Mouse (Mus musculus): ENCODE results near the gene Glt28d2. TPM values are rescaled to one million over a fixed set of nuclear protein-coding genes. Genes with fewer than 3 reads are reported as not detected.
"Not testable (repeated sequence)": the region's sequence is repeated elsewhere in the genome, so short reads cannot be mapped to it uniquely, and the experiment has no call there.

The Glt28d2 gene
- total and polyA plus RNA-seq, 3 experiments, result 1.9 to 8.5 (median 6.3) TPM

GRCm38 (mm10) chr3:85928140-85928611 is 40.9 kb upstream of the Glt28d2 start:
- Histone ChIP-seq H3K4me3 (no peak overlapping the region), H3K79me2 (replicated peaks; ENCODE audit: control insufficient read depth, insufficient read depth, low read length) (no peaks in the 10 kb centered on the region), H3K9ac (ENCODE audit: low read depth, low read length) (no peak overlapping the region), H3K27ac (no peak overlapping the region), H3K4me1 (ENCODE audit: control insufficient read depth, insufficient read depth, low read length) (peaks cover 1% of the 10 kb centered on the region), H3K36me3 (ENCODE audit: control insufficient read depth, insufficient read depth, low read length) (no peaks in the 10 kb centered on the region), H3K27me3 (ENCODE audit: control insufficient read depth, insufficient read depth, low read length) (no peaks in the 10 kb centered on the region)
- peak; percentile 18 to 20 for DNase-seq
- TF ChIP-seq CTCF (IDR thresholded peaks at IDR 0.05), result no peak
- TF ChIP-seq EP300 (IDR thresholded peaks at IDR 0.05; ENCODE audit: insufficient read depth, low read depth, low read length), result no peak
- TF ChIP-seq POLR2A (IDR thresholded peaks at IDR 0.05; ENCODE audit: insufficient read depth, low read depth, low read length), result no peak
- intact Hi-C loops (cut with DNase I), result loop anchor here (5.0 kb wide), 2 partner anchors 189 to 1006 kb away; no protein-coding TSS in a partner anchor
- WGBS, result 38% methylated on average over 5 of the region's 5 CpGs

DNA sequence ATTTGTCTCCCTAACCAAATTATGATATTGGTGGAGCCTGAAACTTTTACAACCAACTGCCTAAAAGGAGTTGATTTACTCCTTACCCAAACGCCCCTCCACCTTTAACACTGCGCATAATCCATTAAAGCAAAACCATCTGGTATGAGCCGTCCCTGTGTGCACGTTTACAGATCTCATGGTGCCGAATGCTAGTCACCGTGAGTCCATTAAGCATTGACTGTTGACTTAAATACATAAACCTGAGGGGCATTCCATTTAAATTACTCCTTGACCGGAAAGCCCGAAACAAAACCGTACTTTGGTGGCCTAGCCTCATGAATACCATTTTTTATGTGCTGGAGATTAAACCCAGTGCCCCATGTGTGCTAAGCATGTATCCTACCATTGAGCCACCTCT is 40.0 kb upstream of the Glt28d2 start:
- H3K9ac ChIP-seq (ENCODE audit: low read depth, low read length), result no peak overlapping the region
- no peak overlapping the region for H3K27ac ChIP-seq
- DNase-seq, result no peak
- no peaks in the 10 kb centered on the region for H3K27me3 ChIP-seq (ENCODE audit: control insufficient read depth, insufficient read depth, low read length)
- TF ChIP-seq POLR2A (IDR thresholded peaks at IDR 0.05; ENCODE audit: insufficient read depth, low read depth, low read length) (no peak), CTCF (IDR thresholded peaks at IDR 0.05) (no peak)
- peaks cover 1% of the 10 kb centered on the region for H3K4me1 ChIP-seq (ENCODE audit: control insufficient read depth, insufficient read depth, low read length)
- WGBS, result 96% methylated on average over 9 of the region's 9 CpGs
- H3K4me3 ChIP-seq, result no peak overlapping the region
- intact Hi-C loops (cut with DNase I), result loop anchor here (5.0 kb wide), 2 partner anchors 190 to 1005 kb away; no protein-coding TSS in a partner anchor
- no peaks in the 10 kb centered on the region for H3K79me2 ChIP-seq (replicated peaks; ENCODE audit: control insufficient read depth, insufficient read depth, low read length)
- no peaks in the 10 kb centered on the region for H3K36me3 ChIP-seq (ENCODE audit: control insufficient read depth, insufficient read depth, low read length)

GRCm38 (mm10) chr3:85923954-85924945 is 36.9 kb upstream of the Glt28d2 start:
- no peaks in the 10 kb centered on the region; the same call in 1 of the 2 replicates for H3K4me1 ChIP-seq (ENCODE audit: control insufficient read depth, insufficient read depth, low read length)
- 37% methylated on average over 18 of the region's 18 CpGs for WGBS
- H3K27ac ChIP-seq, result no peak overlapping the region
- no peak overlapping the region for H3K4me3 ChIP-seq
- no peak for TF ChIP-seq POLR2A (IDR thresholded peaks at IDR 0.05; ENCODE audit: insufficient read depth, low read depth, low read length)
- TF ChIP-seq EP300 (IDR thresholded peaks at IDR 0.05; ENCODE audit: insufficient read depth, low read depth, low read length), result peak; percentile 74; the same call in 1 of the 2 replicates
- peak; percentile 70 to 87 for DNase-seq
- H3K79me2 ChIP-seq (replicated peaks; ENCODE audit: control insufficient read depth, insufficient read depth, low read length), result no peaks in the 10 kb centered on the region
- intact Hi-C loops (cut with DNase I), result loop anchor here (2.0 to 5.0 kb wide), 3 partner anchors 103 to 352 kb away; partner anchors contain the start of gene Gatb
- no peaks in the 10 kb centered on the region for H3K27me3 ChIP-seq (ENCODE audit: control insufficient read depth, insufficient read depth, low read length)
- H3K9ac ChIP-seq (ENCODE audit: low read depth, low read length), result no peak overlapping the region
- H3K36me3 ChIP-seq (ENCODE audit: control insufficient read depth, insufficient read depth, low read length), result no peaks in the 10 kb centered on the region

DNA sequence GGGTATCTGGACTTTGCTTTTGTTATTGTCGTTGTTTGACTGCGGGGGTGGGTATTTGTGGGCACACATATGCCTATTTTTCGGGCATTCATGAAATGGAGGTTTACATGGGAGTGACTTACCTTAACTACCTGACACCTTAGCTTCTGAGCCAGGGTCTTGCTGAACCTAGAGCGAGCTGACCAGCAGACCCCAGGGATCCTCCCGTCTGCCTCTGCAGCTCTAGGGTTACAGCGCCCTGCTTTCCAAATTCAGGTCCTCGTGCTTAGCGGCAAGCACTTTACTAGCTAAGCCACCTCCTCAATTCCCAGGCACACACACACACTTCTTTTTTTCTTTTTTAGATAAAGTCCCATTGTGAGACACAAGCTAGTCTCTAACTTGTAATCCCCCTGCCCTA is 36.0 kb upstream of the Glt28d2 start:
- WGBS, result 83% methylated on average over 8 of the region's 8 CpGs
- Histone ChIP-seq H3K4me1 (ENCODE audit: control insufficient read depth, insufficient read depth, low read length) (no peaks in the 10 kb centered on the region; the same call in 1 of the 2 replicates), H3K79me2 (replicated peaks; ENCODE audit: control insufficient read depth, insufficient read depth, low read length) (no peaks in the 10 kb centered on the region), H3K36me3 (ENCODE audit: control insufficient read depth, insufficient read depth, low read length) (no peaks in the 10 kb centered on the region), H3K27me3 (ENCODE audit: control insufficient read depth, insufficient read depth, low read length) (no peaks in the 10 kb centered on the region), H3K4me3 (no peak overlapping the region), H3K9ac (ENCODE audit: low read depth, low read length) (no peak overlapping the region), H3K27ac (no peak overlapping the region)
- TF ChIP-seq POLR2A (IDR thresholded peaks at IDR 0.05; ENCODE audit: insufficient read depth, low read depth, low read length), result no peak
- no peak for DNase-seq
- intact Hi-C loops (cut with DNase I), result loop anchor here (5.0 kb wide), 2 partner anchors 104 to 351 kb away; partner anchors contain the start of gene Gatb

- 30% methylated on average over 3 of the region's 3 CpGs for WGBS
- no peaks in the 10 kb centered on the region for H3K79me2 ChIP-seq (replicated peaks; ENCODE audit: control insufficient read depth, insufficient read depth, low read length)
- TF ChIP-seq EP300 (IDR thresholded peaks at IDR 0.05; ENCODE audit: insufficient read depth, low read depth, low read length) (no peak), CTCF (IDR thresholded peaks at IDR 0.05) (0 out of 2 replicates have a peak, but pooled peaks have one; percentile 16)
- no peaks in the 10 kb centered on the region for H3K4me1 ChIP-seq (ENCODE audit: control insufficient read depth, insufficient read depth, low read length)
- no peak overlapping the region for H3K27ac ChIP-seq
- intact Hi-C loops (cut with DNase I), result loop anchor here (5.0 kb wide), 2 partner anchors 105 to 350 kb away; partner anchors contain the start of gene Gatb
- H3K9ac ChIP-seq (ENCODE audit: low read depth, low read length), result no peak overlapping the region
- peak; percentile 28 to 30 for DNase-seq
- H3K4me3 ChIP-seq, result no peak overlapping the region
- H3K27me3 ChIP-seq (ENCODE audit: control insufficient read depth, insufficient read depth, low read length), result no peaks in the 10 kb centered on the region
- no peaks in the 10 kb centered on the region for H3K36me3 ChIP-seq (ENCODE audit: control insufficient read depth, insufficient read depth, low read length)
Observed at GRCm38 (mm10) chr3:85922331-85922730, 35.0 kb upstream of the Glt28d2 start.

GRCm38 (mm10) chr3:85920671-85921070 is 33.4 kb upstream of the Glt28d2 start:
- not testable (repeated sequence) for DNase-seq; H3K79me2 ChIP-seq (replicated peaks; ENCODE audit: control insufficient read depth, insufficient read depth, low read length); H3K4me1 ChIP-seq (ENCODE audit: control insufficient read depth, insufficient read depth, low read length); H3K36me3 ChIP-seq (ENCODE audit: control insufficient read depth, insufficient read depth, low read length); H3K4me3 ChIP-seq; H3K9ac ChIP-seq (ENCODE audit: low read depth, low read length); H3K27ac ChIP-seq; H3K27me3 ChIP-seq (ENCODE audit: control insufficient read depth, insufficient read depth, low read length)
- intact Hi-C loops (cut with DNase I), result loop anchor here (5.0 kb wide), 2 partner anchors 107 to 348 kb away; partner anchors contain the start of gene Gatb
- 63% methylated on average over 2 of the region's 2 CpGs for WGBS
